Mouse (Mus musculus): ENCODE data around the gene Sema4c. TPM values are rescaled to one million over a fixed set of nuclear protein-coding genes. Genes with fewer than 3 reads are reported as not detected.

The Sema4c gene
- polyA plus RNA-seq, 1 experiment from 2014 or later: 11.7 TPM

DNA sequence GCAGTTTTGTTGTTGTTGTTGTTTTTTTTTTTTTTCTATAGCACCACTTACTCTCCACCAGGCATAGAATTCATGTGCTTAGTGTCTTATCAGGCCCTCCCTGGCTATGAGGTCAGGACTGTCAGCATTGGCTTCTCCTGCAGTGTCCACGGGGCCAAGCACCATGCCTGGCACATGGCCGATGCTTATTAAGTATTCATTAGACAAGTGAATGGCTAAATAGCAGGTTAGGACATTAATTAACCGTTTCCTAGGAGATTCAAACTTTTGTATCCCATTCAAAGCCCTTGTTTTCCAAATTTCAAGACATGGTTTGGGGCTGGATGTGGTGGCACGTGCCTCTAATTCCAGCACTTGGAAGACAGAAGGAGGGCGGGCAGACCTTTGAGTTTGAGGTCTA is 23.1 kb upstream of the Sema4c start:
- no peak for ATAC-seq
- DNase-seq (ENCODE audit: low spot score): no peak
- H3K4me2 ChIP-seq (replicated peaks; ENCODE audit: low read depth, low read length): no peak overlapping the region
- no peak for TF ChIP-seq EP300 (IDR thresholded peaks at IDR 0.05)
- TF ChIP-seq CTCF (IDR thresholded peaks at IDR 0.05): no peak
- peaks cover 11% of the 10 kb centered on the region for H3K4me1 ChIP-seq (ENCODE audit: insufficient read depth, low read depth, low read length)
- no peak overlapping the region for H3K9ac ChIP-seq (replicated peaks; ENCODE audit: low read depth)
- no peak overlapping the region for H3K4me3 ChIP-seq (ENCODE audit: low read depth, low read length)
- WGBS: 84% methylated on average over 5 of the region's 5 CpGs
- no peaks in the 10 kb centered on the region for H3K36me3 ChIP-seq (ENCODE audit: insufficient read depth, low read length)
- H3K9me3 ChIP-seq (ENCODE audit: low read length): no peaks in the 10 kb centered on the region
- 0 out of 2 replicates have a peak overlapping the region, but pooled peaks have one; percentile 71 for H3K27ac ChIP-seq (ENCODE audit: low read length)
- H3K27me3 ChIP-seq (replicated peaks; ENCODE audit: insufficient read depth, low read length): no peaks in the 10 kb centered on the region

DNA sequence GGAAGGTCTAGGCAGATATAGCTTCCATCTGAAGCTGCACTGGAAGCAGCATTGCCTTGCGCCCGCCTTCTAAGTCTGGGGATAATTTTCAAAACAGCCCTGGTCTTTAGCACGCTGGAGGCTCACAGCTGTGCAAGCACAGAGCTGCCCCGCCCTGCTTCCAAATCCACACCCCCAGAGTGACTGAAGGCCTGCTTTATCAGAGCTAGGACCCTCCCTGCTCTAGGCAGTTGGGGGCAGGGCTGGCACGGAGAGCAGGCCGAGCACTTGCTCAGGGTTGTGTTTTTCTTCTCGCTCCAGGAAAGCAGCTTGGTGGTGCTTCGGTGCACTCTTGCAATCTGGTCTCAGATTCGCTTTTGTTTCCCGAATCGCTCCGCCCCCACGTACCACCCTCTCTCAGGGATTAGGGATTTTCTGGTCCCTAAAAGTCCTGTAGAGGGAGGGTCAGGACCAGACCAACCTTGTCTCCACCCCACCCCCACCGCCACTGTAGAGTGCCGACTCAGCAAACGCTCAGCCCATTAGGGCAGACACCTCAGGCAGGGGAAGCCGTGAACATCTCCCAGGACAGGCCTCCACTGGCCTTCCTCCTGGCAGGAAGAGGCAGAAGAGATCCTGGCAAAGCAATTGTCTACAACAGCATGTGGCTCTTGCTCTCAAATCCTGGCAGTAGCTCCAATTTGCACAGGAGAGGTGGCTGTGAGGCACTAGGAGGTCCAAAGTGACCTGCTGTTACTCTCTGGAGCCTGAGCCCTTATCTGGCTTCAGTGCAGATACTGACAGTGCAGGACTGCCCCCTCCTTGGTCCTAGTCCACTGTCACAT is 22.4 kb upstream of the Sema4c start:
- no peaks in the 10 kb centered on the region for H3K36me3 ChIP-seq (ENCODE audit: insufficient read depth, low read length)
- H3K27ac ChIP-seq (ENCODE audit: low read length): peak overlapping the region; percentile 71
- WGBS: 5% methylated on average over 17 of the region's 17 CpGs
- ATAC-seq (peak; percentile 91), DNase-seq (ENCODE audit: low spot score) (peak; percentile 77)
- H3K4me1 ChIP-seq (ENCODE audit: insufficient read depth, low read depth, low read length): peaks cover 12% of the 10 kb centered on the region
- H3K27me3 ChIP-seq (replicated peaks; ENCODE audit: insufficient read depth, low read length): no peaks in the 10 kb centered on the region
- no peaks in the 10 kb centered on the region for H3K9me3 ChIP-seq (ENCODE audit: low read length)
- no peak; the same call in 1 of the 2 replicates for TF ChIP-seq CTCF (IDR thresholded peaks at IDR 0.05)
- TF ChIP-seq EP300 (IDR thresholded peaks at IDR 0.05): no peak
- H3K4me3 ChIP-seq (ENCODE audit: low read depth, low read length): peak overlapping the region; percentile 23
- H3K9ac ChIP-seq (replicated peaks; ENCODE audit: low read depth): 0 out of 2 replicates have a peak overlapping the region, but pooled peaks have one; percentile 12
- peak overlapping the region; percentile 53 for H3K4me2 ChIP-seq (replicated peaks; ENCODE audit: low read depth, low read length)

DNA sequence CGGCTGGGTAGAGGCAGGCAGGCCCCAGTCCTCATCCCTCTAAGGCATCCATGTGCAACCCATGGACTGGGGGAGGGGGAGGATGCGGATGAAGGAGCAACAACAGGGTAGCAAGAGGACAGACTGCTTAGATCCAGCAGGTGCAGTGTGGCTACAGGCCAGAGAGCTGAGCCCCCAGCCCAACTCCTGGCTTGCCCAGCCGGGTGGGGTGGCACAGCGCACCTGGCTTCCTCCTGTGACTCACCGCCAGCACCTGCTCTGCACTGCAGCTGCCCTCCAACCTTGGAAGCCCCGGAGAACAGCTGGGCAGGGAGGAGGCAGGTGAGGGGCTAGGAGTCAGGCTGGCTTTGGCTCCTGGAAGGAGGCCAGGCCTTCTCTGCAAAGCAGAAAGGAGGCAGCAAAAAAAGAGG is 21.8 kb upstream of the Sema4c start:
- no peaks in the 10 kb centered on the region for H3K9me3 ChIP-seq (ENCODE audit: low read length)
- no peak for DNase-seq (ENCODE audit: low spot score)
- ATAC-seq: peak; percentile 34
- TF ChIP-seq EP300 (IDR thresholded peaks at IDR 0.05) (no peak), CTCF (IDR thresholded peaks at IDR 0.05) (no peak)
- no peak overlapping the region for H3K4me3 ChIP-seq (ENCODE audit: low read depth, low read length)
- H3K36me3 ChIP-seq (ENCODE audit: insufficient read depth, low read length): no peaks in the 10 kb centered on the region
- no peak overlapping the region for H3K9ac ChIP-seq (replicated peaks; ENCODE audit: low read depth)
- peak overlapping the region; percentile 53 for H3K4me2 ChIP-seq (replicated peaks; ENCODE audit: low read depth, low read length)
- peaks cover 15% of the 10 kb centered on the region for H3K4me1 ChIP-seq (ENCODE audit: insufficient read depth, low read depth, low read length)
- H3K27me3 ChIP-seq (replicated peaks; ENCODE audit: insufficient read depth, low read length): no peaks in the 10 kb centered on the region
- H3K27ac ChIP-seq (ENCODE audit: low read length): peak overlapping the region; percentile 71; the same call in 1 of the 2 replicates
- 38% methylated on average over 6 of the region's 6 CpGs for WGBS

DNA sequence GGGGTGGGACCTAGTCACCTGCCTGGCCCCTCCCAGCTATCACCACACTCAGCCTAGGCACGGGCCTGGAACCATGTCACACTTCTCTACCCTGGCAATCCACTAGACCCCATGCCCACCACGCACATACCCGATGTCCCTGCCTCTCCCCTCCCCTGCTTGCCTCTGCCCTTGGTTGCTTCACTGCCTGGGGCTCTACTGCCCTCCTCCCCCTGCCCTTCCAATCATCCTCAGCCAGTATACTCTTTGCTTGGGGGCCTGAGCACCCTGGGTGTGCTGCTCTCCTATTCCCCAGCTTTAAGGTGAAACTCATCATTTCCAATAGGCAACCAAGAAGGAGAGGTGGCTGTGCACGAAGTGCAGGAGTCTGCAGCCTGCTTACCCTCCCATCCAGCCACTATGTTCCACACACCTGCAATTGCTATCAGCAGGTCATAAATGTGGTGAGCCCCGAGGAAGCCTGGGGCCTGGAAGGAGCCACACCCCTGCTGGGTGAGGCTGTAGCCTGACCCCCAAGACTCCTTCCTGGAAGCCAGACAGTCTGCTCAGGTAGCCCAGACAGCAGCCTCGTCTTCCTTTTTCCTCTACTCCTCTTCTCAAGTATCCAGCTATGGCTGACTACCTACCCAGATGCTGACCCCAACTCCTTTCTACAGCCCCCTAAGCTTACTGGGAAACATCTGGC is 19.0 kb upstream of the Sema4c start:
- no peak overlapping the region for H3K27ac ChIP-seq (ENCODE audit: low read length)
- DNase-seq (ENCODE audit: low spot score): no peak

DNA sequence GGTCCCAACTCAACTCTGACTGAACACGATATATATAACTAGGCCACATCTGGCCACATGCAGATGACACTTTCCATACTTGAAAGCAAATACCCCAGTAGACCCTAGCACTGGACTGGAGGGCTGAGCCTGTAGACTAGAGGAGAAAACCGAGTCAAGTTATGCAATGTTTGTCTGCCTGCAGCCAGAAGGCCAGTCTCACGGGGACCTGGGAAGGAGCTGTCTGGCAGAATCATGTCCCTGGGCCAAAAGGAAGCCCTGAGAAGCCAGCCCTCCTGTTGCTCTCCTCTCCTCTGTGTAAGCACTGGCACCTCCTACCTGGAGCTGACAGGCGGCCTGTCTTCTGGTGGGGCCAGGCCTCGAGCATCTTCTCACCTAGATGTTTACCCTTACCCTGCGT is 17.2 kb upstream of the Sema4c start:
- Histone ChIP-seq H3K27ac (ENCODE audit: low read length) (no peak overlapping the region), H3K4me3 (ENCODE audit: low read depth, low read length) (no peak overlapping the region), H3K36me3 (ENCODE audit: insufficient read depth, low read length) (no peaks in the 10 kb centered on the region), H3K9ac (replicated peaks; ENCODE audit: low read depth) (no peak overlapping the region), H3K27me3 (replicated peaks; ENCODE audit: insufficient read depth, low read length) (no peaks in the 10 kb centered on the region), H3K4me1 (ENCODE audit: insufficient read depth, low read depth, low read length) (peaks cover 24% of the 10 kb centered on the region), H3K4me2 (replicated peaks; ENCODE audit: low read depth, low read length) (no peak overlapping the region), H3K9me3 (ENCODE audit: low read length) (no peaks in the 10 kb centered on the region)
- no peak for TF ChIP-seq EP300 (IDR thresholded peaks at IDR 0.05)
- TF ChIP-seq CTCF (IDR thresholded peaks at IDR 0.05): no peak
- WGBS: 53% methylated on average over 6 of the region's 6 CpGs
- ATAC-seq (no peak), DNase-seq (ENCODE audit: low spot score) (no peak)

More for the DNA sequence above, 19.0 kb upstream of the Sema4c start:
- TF ChIP-seq CTCF (IDR thresholded peaks at IDR 0.05): no peak
- no peak for TF ChIP-seq EP300 (IDR thresholded peaks at IDR 0.05)
- no peak for ATAC-seq
- WGBS: 64% methylated on average over 6 of the region's 6 CpGs
- H3K9me3 ChIP-seq (ENCODE audit: low read length): no peaks in the 10 kb centered on the region
- no peak overlapping the region for H3K4me2 ChIP-seq (replicated peaks; ENCODE audit: low read depth, low read length)
- no peak overlapping the region for H3K4me3 ChIP-seq (ENCODE audit: low read depth, low read length)
- H3K4me1 ChIP-seq (ENCODE audit: insufficient read depth, low read depth, low read length): peaks cover 22% of the 10 kb centered on the region
- no peaks in the 10 kb centered on the region for H3K36me3 ChIP-seq (ENCODE audit: insufficient read depth, low read length)
- H3K9ac ChIP-seq (replicated peaks; ENCODE audit: low read depth): no peak overlapping the region
- no peaks in the 10 kb centered on the region for H3K27me3 ChIP-seq (replicated peaks; ENCODE audit: insufficient read depth, low read length)

DNA sequence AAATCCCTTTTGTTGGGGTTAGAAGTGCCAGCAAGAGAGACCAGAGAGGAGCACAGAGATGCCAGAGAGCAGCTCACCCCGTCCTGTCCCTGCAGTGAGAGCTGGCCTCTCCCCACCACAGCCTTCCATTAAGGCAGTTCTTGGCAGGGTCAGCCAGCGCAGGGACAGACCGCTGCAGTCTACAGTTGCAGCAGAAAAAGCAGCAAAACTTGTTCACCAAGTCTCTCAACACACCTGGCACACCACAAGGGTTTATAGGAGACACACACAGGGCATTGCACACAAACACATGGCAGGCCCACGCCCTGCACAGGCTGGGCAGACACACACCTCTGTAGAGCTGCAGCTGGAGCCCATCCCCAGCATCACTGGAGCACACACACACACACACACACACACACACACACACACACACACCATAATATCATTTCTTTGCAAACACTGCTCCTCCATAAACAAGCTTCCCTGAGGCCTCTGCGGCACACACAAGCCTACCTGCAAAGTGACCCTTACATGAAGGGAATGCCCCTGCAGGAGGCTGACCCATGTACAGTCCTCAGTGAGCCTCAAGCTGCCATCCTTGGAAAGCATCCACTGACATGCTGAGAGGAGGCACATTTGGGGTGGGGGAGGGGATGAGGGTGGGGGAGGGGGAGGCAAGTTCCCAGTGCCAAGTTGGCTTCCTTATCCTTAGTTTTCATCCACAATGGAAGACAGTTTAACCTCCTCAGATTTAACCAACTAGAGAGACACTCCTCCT is 16.2 kb upstream of the Sema4c start:
- DNase-seq (ENCODE audit: low spot score): no peak
- WGBS: 65% methylated on average over 5 of the region's 5 CpGs

More for the DNA sequence above, 16.2 kb upstream of the Sema4c start:
- Histone ChIP-seq H3K9me3 (ENCODE audit: low read length) (no peaks in the 10 kb centered on the region), H3K4me1 (ENCODE audit: insufficient read depth, low read depth, low read length) (peaks cover 20% of the 10 kb centered on the region; the same call in 1 of the 2 replicates), H3K36me3 (ENCODE audit: insufficient read depth, low read length) (no peaks in the 10 kb centered on the region), H3K27ac (ENCODE audit: low read length) (no peak overlapping the region), H3K4me2 (replicated peaks; ENCODE audit: low read depth, low read length) (no peak overlapping the region), H3K9ac (replicated peaks; ENCODE audit: low read depth) (no peak overlapping the region), H3K4me3 (ENCODE audit: low read depth, low read length) (no peak overlapping the region), H3K27me3 (replicated peaks; ENCODE audit: insufficient read depth, low read length) (no peaks in the 10 kb centered on the region)
- TF ChIP-seq CTCF (IDR thresholded peaks at IDR 0.05) (no peak), EP300 (IDR thresholded peaks at IDR 0.05) (no peak)
- no peak for ATAC-seq
